Mouse (Mus musculus): ENCODE results near the gene Rac2. TPM values are rescaled to one million over a fixed set of nuclear protein-coding genes. Genes with fewer than 3 reads are reported as not detected.

The Rac2 gene
- polyA plus RNA-seq, 1 experiment from 2014 or later = 27.3 TPM

GRCm38 (mm10) chr15:78530141-78530540, 42.4 kb downstream of the Rac2 start:
- H3K9me3 ChIP-seq = no peaks in the 10 kb centered on the region
- H3K4me1 ChIP-seq = peaks cover 55% of the 10 kb centered on the region
- H3K9ac ChIP-seq = peak overlapping the region; percentile 61
- WGBS = 68% methylated on average over 3 of the region's 3 CpGs
- ATAC-seq (ENCODE audit: borderline replicate concordance, extremely low read depth, low FRiP score, low TSS enrichment) = no peak
- peak overlapping the region; percentile 92 for H3K27ac ChIP-seq
- peak overlapping the region; percentile 75; the same call in 1 of the 2 replicates for H3K4me2 ChIP-seq
- H3K27me3 ChIP-seq = no peaks in the 10 kb centered on the region
- peak overlapping the region; percentile 47; the same call in 1 of the 2 replicates for H3K4me3 ChIP-seq
- H3K36me3 ChIP-seq = no peaks in the 10 kb centered on the region

- Histone ChIP-seq H3K27ac (peak overlapping the region; percentile 92), H3K4me3 (peak overlapping the region; percentile 47), H3K36me3 (no peaks in the 10 kb centered on the region), H3K9me3 (no peaks in the 10 kb centered on the region), H3K4me1 (peaks cover 55% of the 10 kb centered on the region), H3K4me2 (peak overlapping the region; percentile 75), H3K27me3 (no peaks in the 10 kb centered on the region), H3K9ac (peak overlapping the region; percentile 61)
- ATAC-seq (ENCODE audit: borderline replicate concordance, extremely low read depth, low FRiP score, low TSS enrichment) = peak; percentile 67
- WGBS = 1% methylated on average over 11 of the region's 15 CpGs
Measured at GRCm38 (mm10) chr15:78529428-78529990, 43.1 kb downstream of the Rac2 start.

GRCm38 (mm10) chr15:78528726-78529411, 43.7 kb downstream of the Rac2 start:
- Histone ChIP-seq H3K36me3 (no peaks in the 10 kb centered on the region), H3K27ac (peak overlapping the region; percentile 92), H3K4me3 (peak overlapping the region; percentile 47), H3K9ac (peak overlapping the region; percentile 61), H3K27me3 (no peaks in the 10 kb centered on the region), H3K4me1 (peaks cover 55% of the 10 kb centered on the region), H3K9me3 (no peaks in the 10 kb centered on the region), H3K4me2 (peak overlapping the region; percentile 75)
- peak; percentile 6 for ATAC-seq (ENCODE audit: borderline replicate concordance, extremely low read depth, low FRiP score, low TSS enrichment)
- 14% methylated on average over 11 of the region's 11 CpGs for WGBS

GRCm38 (mm10) chr15:78527973-78528372, 44.6 kb downstream of the Rac2 start:
- no peaks in the 10 kb centered on the region for H3K9me3 ChIP-seq
- H3K36me3 ChIP-seq = no peaks in the 10 kb centered on the region
- H3K27me3 ChIP-seq = no peaks in the 10 kb centered on the region
- H3K9ac ChIP-seq = 0 out of 2 replicates have a peak overlapping the region, but pooled peaks have one; percentile 13
- H3K4me2 ChIP-seq = peak overlapping the region; percentile 75
- H3K27ac ChIP-seq = 0 out of 2 replicates have a peak overlapping the region, but pooled peaks have one; percentile 92
- H3K4me3 ChIP-seq = no peak overlapping the region
- 48% methylated on average over 7 of the region's 7 CpGs for WGBS
- ATAC-seq (ENCODE audit: borderline replicate concordance, extremely low read depth, low FRiP score, low TSS enrichment) = no peak
- H3K4me1 ChIP-seq = peaks cover 52% of the 10 kb centered on the region

GRCm38 (mm10) chr15:78524163-78524562, 48.4 kb downstream of the Rac2 start:
- H3K9ac ChIP-seq = no peak overlapping the region
- ATAC-seq (ENCODE audit: borderline replicate concordance, extremely low read depth, low FRiP score, low TSS enrichment) = no peak
- no peaks in the 10 kb centered on the region for H3K27me3 ChIP-seq
- no peaks in the 10 kb centered on the region for H3K36me3 ChIP-seq
- H3K27ac ChIP-seq = no peak overlapping the region
- no peaks in the 10 kb centered on the region for H3K9me3 ChIP-seq
- H3K4me3 ChIP-seq = no peak overlapping the region
- WGBS = 87% methylated on average over 5 of the region's 5 CpGs
- H3K4me2 ChIP-seq = no peak overlapping the region
- H3K4me1 ChIP-seq = peaks cover 20% of the 10 kb centered on the region

- H3K27me3 ChIP-seq = no peaks in the 10 kb centered on the region
- no peak overlapping the region for H3K9ac ChIP-seq
- H3K36me3 ChIP-seq = no peaks in the 10 kb centered on the region
- no peaks in the 10 kb centered on the region for H3K9me3 ChIP-seq
- no peak overlapping the region for H3K27ac ChIP-seq
- WGBS = 57% methylated on average over 6 of the region's 6 CpGs
- ATAC-seq (ENCODE audit: borderline replicate concordance, extremely low read depth, low FRiP score, low TSS enrichment) = no peak
- H3K4me2 ChIP-seq = no peak overlapping the region
- H3K4me3 ChIP-seq = no peak overlapping the region
- H3K4me1 ChIP-seq = no peaks in the 10 kb centered on the region
Measured at GRCm38 (mm10) chr15:78521892-78522291, 50.7 kb downstream of the Rac2 start.

GRCm38 (mm10) chr15:78521331-78521730, 51.3 kb downstream of the Rac2 start:
- no peaks in the 10 kb centered on the region for H3K4me1 ChIP-seq
- H3K4me2 ChIP-seq = no peak overlapping the region
- H3K27ac ChIP-seq = no peak overlapping the region
- H3K9ac ChIP-seq = no peak overlapping the region
- 52% methylated on average over 8 of the region's 8 CpGs for WGBS
- no peak overlapping the region for H3K4me3 ChIP-seq
- ATAC-seq (ENCODE audit: borderline replicate concordance, extremely low read depth, low FRiP score, low TSS enrichment) = no peak
- H3K9me3 ChIP-seq = no peaks in the 10 kb centered on the region
- H3K27me3 ChIP-seq = no peaks in the 10 kb centered on the region
- no peaks in the 10 kb centered on the region for H3K36me3 ChIP-seq

GRCm38 (mm10) chr15:78520112-78520715, 52.4 kb downstream of the Rac2 start:
- 62% methylated on average over 13 of the region's 13 CpGs for WGBS
- Histone ChIP-seq H3K4me1 (no peaks in the 10 kb centered on the region), H3K27me3 (no peaks in the 10 kb centered on the region), H3K9me3 (no peaks in the 10 kb centered on the region), H3K36me3 (no peaks in the 10 kb centered on the region), H3K4me3 (no peak overlapping the region), H3K9ac (no peak overlapping the region), H3K4me2 (no peak overlapping the region), H3K27ac (no peak overlapping the region)
- no peak for ATAC-seq (ENCODE audit: borderline replicate concordance, extremely low read depth, low FRiP score, low TSS enrichment)

GRCm38 (mm10) chr15:78518221-78518620, 54.4 kb downstream of the Rac2 start:
- 55% methylated on average over 7 of the region's 7 CpGs for WGBS
- no peak overlapping the region for H3K9ac ChIP-seq
- no peaks in the 10 kb centered on the region for H3K9me3 ChIP-seq

GRCm38 (mm10) chr15:78515759-78516158, 56.8 kb downstream of the Rac2 start:
- Histone ChIP-seq H3K9ac (no peak overlapping the region), H3K4me2 (no peak overlapping the region), H3K36me3 (no peaks in the 10 kb centered on the region), H3K27ac (no peak overlapping the region), H3K4me3 (no peak overlapping the region), H3K4me1 (no peaks in the 10 kb centered on the region; the same call in 1 of the 2 replicates), H3K9me3 (no peaks in the 10 kb centered on the region), H3K27me3 (no peaks in the 10 kb centered on the region)
- WGBS = 78% methylated on average over 6 of the region's 6 CpGs
- no peak for ATAC-seq (ENCODE audit: borderline replicate concordance, extremely low read depth, low FRiP score, low TSS enrichment)

More at GRCm38 (mm10) chr15:78518221-78518620, 54.4 kb downstream of the Rac2 start:
- Histone ChIP-seq H3K4me3 (no peak overlapping the region), H3K27ac (no peak overlapping the region), H3K4me2 (no peak overlapping the region), H3K36me3 (no peaks in the 10 kb centered on the region), H3K27me3 (no peaks in the 10 kb centered on the region), H3K4me1 (no peaks in the 10 kb centered on the region; the same call in 1 of the 2 replicates)
- ATAC-seq (ENCODE audit: borderline replicate concordance, extremely low read depth, low FRiP score, low TSS enrichment) = no peak

GRCm38 (mm10) chr15:78514393-78515146, 58.0 kb downstream of the Rac2 start:
- H3K4me1 ChIP-seq = peaks cover 10% of the 10 kb centered on the region
- H3K27ac ChIP-seq = no peak overlapping the region
- peak; percentile 50; the same call in 1 of the 2 replicates for ATAC-seq (ENCODE audit: borderline replicate concordance, extremely low read depth, low FRiP score, low TSS enrichment)
- no peaks in the 10 kb centered on the region for H3K9me3 ChIP-seq
- no peak overlapping the region for H3K9ac ChIP-seq
- no peaks in the 10 kb centered on the region for H3K27me3 ChIP-seq
- H3K4me3 ChIP-seq = no peak overlapping the region
- H3K4me2 ChIP-seq = no peak overlapping the region
- no peaks in the 10 kb centered on the region for H3K36me3 ChIP-seq
- 21% methylated on average over 7 of the region's 7 CpGs for WGBS
